ENCODE assay signal across 23 mouse cellular contexts in the genomic region with DNA sequence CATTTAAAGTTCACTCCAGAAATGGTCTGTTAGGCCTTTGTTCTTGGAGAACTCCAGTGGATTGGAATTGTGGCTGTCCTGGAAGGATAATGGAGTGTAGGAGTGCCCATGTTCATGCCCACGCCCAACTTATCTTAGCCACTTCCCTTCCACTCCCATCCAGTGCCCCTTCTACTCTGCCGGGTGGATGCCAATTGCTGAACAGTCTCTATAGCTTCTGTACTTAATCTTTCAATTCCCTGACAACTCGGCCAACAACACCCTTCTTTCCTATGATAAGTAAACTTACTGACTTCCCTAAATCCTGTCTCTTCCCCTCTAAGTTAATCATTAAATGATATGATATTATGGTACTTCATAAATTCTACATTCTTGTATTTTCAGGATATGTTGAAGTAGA.
"Had no signal": no experiment of that assay in that cellular context is flagged by ENCODE, and none has a peak within 500 bp of the region (broad histone marks: within the 10 kb centered on the region; RNA-seq: fewer than 3 reads in every experiment).

No protein-coding gene starts in this region.

- H3K4me2 ChIP-seq: kidney, embryonic 15.5 days; limb, embryonic 12.5 days; limb, embryonic 15.5 days; liver, embryonic 11.5 days; lung, embryonic 14.5 days; midbrain, embryonic 13.5 days; neural tube, embryonic 13.5 days had no signal

- DNase-seq: kidney, adult 2 months; kidney, postnatal 10 days; kidney, postnatal 36 days; layer of hippocampus, postnatal 36 days; left cerebral cortex, postnatal 4 days; liver, postnatal 0 days; lung, embryonic 14.5 days; lung, postnatal 36 days; retina, postnatal 1 day; right cerebral cortex, postnatal 25 days; thymus, postnatal 25 days had no signal

- H3K27ac ChIP-seq: kidney, embryonic 15.5 days; limb, embryonic 12.5 days; limb, embryonic 15.5 days; liver, embryonic 14.5 days; midbrain, embryonic 10.5 days; midbrain, embryonic 13.5 days; neural tube, embryonic 13.5 days had no signal

- H3K4me1 ChIP-seq: kidney, embryonic 15.5 days; limb, embryonic 12.5 days; limb, embryonic 15.5 days; midbrain, embryonic 10.5 days; midbrain, embryonic 13.5 days; neural tube, embryonic 13.5 days had no signal

- H3K9me3 ChIP-seq: kidney, embryonic 15.5 days; limb, embryonic 12.5 days; limb, embryonic 15.5 days; megakaryocyte, embryonic 14.5 days; midbrain, embryonic 10.5 days; midbrain, embryonic 13.5 days; neural tube, embryonic 13.5 days had no signal

- H3K27me3 ChIP-seq: kidney, embryonic 15.5 days; limb, embryonic 12.5 days; limb, embryonic 15.5 days; megakaryocyte, embryonic 14.5 days; midbrain, embryonic 13.5 days; neural tube, embryonic 13.5 days had no signal

- H3K36me3 ChIP-seq: kidney, embryonic 15.5 days; limb, embryonic 12.5 days; limb, embryonic 15.5 days; midbrain, embryonic 10.5 days; midbrain, embryonic 13.5 days; neural tube, embryonic 13.5 days had no signal

- H3K4me3 ChIP-seq: kidney, embryonic 15.5 days; limb, embryonic 12.5 days; limb, embryonic 15.5 days; megakaryocyte, embryonic 14.5 days; midbrain, embryonic 10.5 days; midbrain, embryonic 13.5 days; myocyte; neural tube, embryonic 13.5 days had no signal

- ATAC-seq: liver, postnatal 0 days; lung, postnatal 0 days; midbrain, embryonic 13.5 days; midbrain, embryonic 16.5 days had no signal

- H3K9ac ChIP-seq: kidney, embryonic 15.5 days; limb, embryonic 12.5 days; limb, embryonic 15.5 days; liver, embryonic 14.5 days; liver, postnatal 0 days; lung, embryonic 14.5 days; midbrain, embryonic 13.5 days; neural tube, embryonic 13.5 days had no signal
